9 mouse cellular contexts compared by ENCODE assay signal in the genomic region with DNA sequence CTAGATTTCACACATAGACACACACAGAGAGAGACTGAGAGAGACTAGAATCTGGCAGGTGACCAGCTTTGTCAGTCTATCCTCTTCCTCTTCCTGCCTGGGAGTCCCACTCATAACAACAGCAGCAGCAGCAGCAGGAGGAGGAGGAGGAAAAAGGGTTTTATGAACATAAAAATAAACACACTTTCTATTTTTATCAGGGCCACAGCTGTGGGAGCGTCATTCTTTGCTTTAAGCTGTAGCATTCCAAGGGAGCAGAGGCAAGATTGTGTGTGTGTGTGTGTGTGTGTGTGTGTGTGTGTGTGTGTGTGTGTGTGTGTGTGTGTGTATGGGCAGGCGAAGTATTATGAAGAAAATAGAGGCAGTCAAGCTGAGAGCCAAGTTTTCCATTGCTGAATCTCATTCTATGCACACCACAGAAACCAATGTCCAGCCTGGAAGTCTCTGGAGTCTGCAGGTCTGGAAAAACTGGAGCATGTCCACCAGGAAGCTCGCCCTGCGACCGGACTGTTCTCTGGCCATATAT. TPM values are rescaled to one million over a fixed set of nuclear protein-coding genes. Genes with fewer than 3 reads are reported as not detected.
DNase-seq lines count a peak whose midpoint lies in the region; ATAC-seq lines count a peak whose summit lies in the region.
"Had no signal": no experiment of that assay in that cellular context is flagged by ENCODE, and none has a peak within 500 bp of the region (broad histone marks: within the 10 kb centered on the region; RNA-seq: fewer than 3 reads in every experiment).

No protein-coding gene starts in this region.

- no peaks in the 10 kb centered on the region for H3K9me3 ChIP-seq in heart, embryonic 10.5 days
- no peaks in the 10 kb centered on the region for H3K9me3 ChIP-seq in kidney, embryonic 16.5 days (ENCODE audit: low read length)
- no peaks in the 10 kb centered on the region for H3K9me3 ChIP-seq in hindbrain, embryonic 10.5 days

- H3K4me3 ChIP-seq in heart, embryonic 10.5 days, result no peak overlapping the region
- no peak overlapping the region for H3K4me3 ChIP-seq in kidney, embryonic 16.5 days (ENCODE audit: low read length)
- H3K4me3 ChIP-seq in hindbrain, embryonic 10.5 days, result no peak overlapping the region

- H3K36me3 ChIP-seq in heart, embryonic 10.5 days, result no peaks in the 10 kb centered on the region
- H3K36me3 ChIP-seq in kidney, embryonic 16.5 days (ENCODE audit: insufficient read depth, low read length), result no peaks in the 10 kb centered on the region
- no peaks in the 10 kb centered on the region for H3K36me3 ChIP-seq in hindbrain, embryonic 10.5 days

- no peaks in the 10 kb centered on the region for H3K27me3 ChIP-seq in heart, embryonic 10.5 days (ENCODE audit: insufficient read depth, poor library complexity, severe bottlenecking)
- no peaks in the 10 kb centered on the region for H3K27me3 ChIP-seq in kidney, embryonic 16.5 days (ENCODE audit: insufficient read depth, low read length)
- H3K27me3 ChIP-seq in hindbrain, embryonic 10.5 days (ENCODE audit: insufficient read depth, poor library complexity, severe bottlenecking), result no peaks in the 10 kb centered on the region

- 71% methylated on average over 5 of the region's 5 CpGs for WGBS in heart, embryonic 10.5 days
- WGBS in kidney, embryonic 16.5 days, result 47% methylated on average over 5 of the region's 5 CpGs
- WGBS in hindbrain, embryonic 10.5 days, result 89% methylated on average over 4 of the region's 5 CpGs

- peaks cover 6% of the 10 kb centered on the region; the same call in 1 of the 2 replicates for H3K4me1 ChIP-seq in heart, embryonic 10.5 days
- 0 out of 2 replicates have a peak, but pooled peaks cover 6% of the 10 kb centered on the region for H3K4me1 ChIP-seq in kidney, embryonic 16.5 days (ENCODE audit: insufficient read depth, low read length)
- 0 out of 2 replicates have a peak, but pooled peaks cover 5% of the 10 kb centered on the region for H3K4me1 ChIP-seq in hindbrain, embryonic 10.5 days (replicated peaks)

- DNase-seq in right cerebral cortex, adult 2 months (ENCODE audit: low spot score in 2 of 2), result peak; percentile 50 to 51
- DNase-seq in right cerebral cortex, postnatal 25 days, result no peak
- DNase-seq in heart, embryonic 10.5 days (ENCODE audit: low spot score), result no peak
- no peak for DNase-seq in hindbrain, embryonic 10.5 days (ENCODE audit: low spot score)
- no peak for DNase-seq in adrenal gland, postnatal 4 days (ENCODE audit: low spot score in 2 of 2)
- DNase-seq in cerebellum, postnatal 25 days, result no peak

- no peak overlapping the region for H3K9ac ChIP-seq in kidney, embryonic 16.5 days (replicated peaks; ENCODE audit: low read length)

- no peak overlapping the region for H3K4me2 ChIP-seq in kidney, embryonic 16.5 days (replicated peaks; ENCODE audit: low read depth, low read length)

- ATAC-seq in kidney, embryonic 16.5 days (ENCODE audit: low FRiP score, low TSS enrichment), result peak; percentile 79
- peak; percentile 23; the same call in 1 of the 2 replicates for ATAC-seq in megakaryocyte progenitor cell, adult 5-6 weeks (replicated peaks; ENCODE audit: poor library complexity)

- peak overlapping the region; percentile 22; the same call in 1 of the 2 replicates for H3K27ac ChIP-seq in heart, embryonic 10.5 days
- peak overlapping the region; percentile 27 for H3K27ac ChIP-seq in kidney, embryonic 16.5 days (ENCODE audit: low read length)
- no peak overlapping the region for H3K27ac ChIP-seq in hindbrain, embryonic 10.5 days
- H3K27ac ChIP-seq: macrophage had no signal

RNA-seq across cellular contexts. Expression of gene 4930523C07Rik, which starts 7.1 kb away (rescaled TPM):
- 10.2 and 15.4 TPM in 2 replicates for polyA plus RNA-seq in heart, embryonic 10.5 days (2016; fragmentation: Nextera tagmentation; extraction: Ambion mirVana)
- polyA plus RNA-seq in kidney, embryonic 16.5 days (2015; fragmentation: Nextera tagmentation; extraction: Ambion mirVana), result 22.5 and 23.2 TPM in 2 replicates
- total RNA-seq in megakaryocyte progenitor cell, adult 5-6 weeks (2015), result 55.5 and 56.9 TPM in 2 replicates
- 39.0 and 59.1 TPM in 2 replicates for total RNA-seq in megakaryocyte progenitor cell, adult 5-6 weeks (2017)
- polyA plus RNA-seq in hindbrain, embryonic 10.5 days (2016; fragmentation: Nextera tagmentation; extraction: Ambion mirVana), result 1.7 and 2.9 TPM in 2 replicates
- 10 to 100 TPM; 11.0 to 15.6 TPM for total RNA-seq in adrenal gland, postnatal 4 days (2021)

Comparison
In these comparisons a context has a peak if more than half of its experiments do, and no peak if none do; other contexts are left out.
1. DNase-seq: peak in right cerebral cortex, adult 2 months (2 of 2); none in right cerebral cortex, postnatal 25 days (single experiment), heart, embryonic 10.5 days (single experiment), hindbrain, embryonic 10.5 days (single experiment), adrenal gland, postnatal 4 days (0 of 2) and cerebellum, postnatal 25 days (0 of 2).